Mouse (Mus musculus) megakaryocyte-erythroid progenitor cell, adult 5-6 weeks (primary cell): ENCODE measurements around the gene Styx. TPM values are rescaled to one million over a fixed set of nuclear protein-coding genes. Genes with fewer than 3 reads are reported as not detected.
"Not testable (repeated sequence)": the region's sequence is repeated elsewhere in the genome, so short reads cannot be mapped to it uniquely, and the experiment has no call there.

Source experiments
- ATAC-seq: replicated peaks from 2 replicates; pipeline ENCODE4 v1.8.0; 2016; ENCODE audit warnings: mild to moderate bottlenecking, inconsistent platforms; ENCODE audit not compliant: severe bottlenecking, poor library complexity, low FRiP score, low TSS enrichment
- total RNA-seq, 2 experiments: library from RNA; stranded (forward) in 1 of 2; stranded (reverse) in 1 of 2; fragments of 200-1000, 215-1000 nt in 1 of 2; fragments of >200 nt in 1 of 2; fragmentation: Nextera tagmentation in 1 of 2; gene quantifications; 2 replicates each; pipeline ENCODE4 v1.2.3; 2014 to 2017

The Styx gene
- total RNA-seq, 2 experiments from 2014 or later, result 29.3 to 48.4 TPM

- ATAC-seq, result no peak
These were observed 111.5 kb downstream of the Styx start for GRCm38 (mm10) chr14:45462374-45462773.

- ATAC-seq, result no peak
These were observed 112.1 kb downstream of the Styx start for GRCm38 (mm10) chr14:45462875-45463475.

DNA sequence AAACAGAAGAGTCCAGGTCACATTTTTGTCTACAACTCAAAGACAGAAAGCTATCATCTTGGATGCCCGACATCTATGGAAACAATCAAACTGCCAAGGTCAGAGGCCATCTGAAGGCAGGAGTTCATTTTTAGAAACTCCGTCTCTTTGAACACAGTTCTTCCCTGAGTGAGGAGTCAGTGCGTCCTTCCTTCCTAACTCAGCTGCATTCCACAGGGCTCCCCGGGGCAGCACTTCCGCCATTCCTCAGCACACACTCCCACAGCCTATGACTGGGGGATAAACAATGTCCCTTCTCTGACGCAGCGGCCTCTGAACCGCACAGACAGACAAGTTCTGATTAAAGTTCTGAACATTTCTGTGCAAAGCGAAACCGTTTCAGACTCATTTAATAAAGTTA, 112.7 kb downstream of the Styx start:
- ATAC-seq, result no peak

DNA sequence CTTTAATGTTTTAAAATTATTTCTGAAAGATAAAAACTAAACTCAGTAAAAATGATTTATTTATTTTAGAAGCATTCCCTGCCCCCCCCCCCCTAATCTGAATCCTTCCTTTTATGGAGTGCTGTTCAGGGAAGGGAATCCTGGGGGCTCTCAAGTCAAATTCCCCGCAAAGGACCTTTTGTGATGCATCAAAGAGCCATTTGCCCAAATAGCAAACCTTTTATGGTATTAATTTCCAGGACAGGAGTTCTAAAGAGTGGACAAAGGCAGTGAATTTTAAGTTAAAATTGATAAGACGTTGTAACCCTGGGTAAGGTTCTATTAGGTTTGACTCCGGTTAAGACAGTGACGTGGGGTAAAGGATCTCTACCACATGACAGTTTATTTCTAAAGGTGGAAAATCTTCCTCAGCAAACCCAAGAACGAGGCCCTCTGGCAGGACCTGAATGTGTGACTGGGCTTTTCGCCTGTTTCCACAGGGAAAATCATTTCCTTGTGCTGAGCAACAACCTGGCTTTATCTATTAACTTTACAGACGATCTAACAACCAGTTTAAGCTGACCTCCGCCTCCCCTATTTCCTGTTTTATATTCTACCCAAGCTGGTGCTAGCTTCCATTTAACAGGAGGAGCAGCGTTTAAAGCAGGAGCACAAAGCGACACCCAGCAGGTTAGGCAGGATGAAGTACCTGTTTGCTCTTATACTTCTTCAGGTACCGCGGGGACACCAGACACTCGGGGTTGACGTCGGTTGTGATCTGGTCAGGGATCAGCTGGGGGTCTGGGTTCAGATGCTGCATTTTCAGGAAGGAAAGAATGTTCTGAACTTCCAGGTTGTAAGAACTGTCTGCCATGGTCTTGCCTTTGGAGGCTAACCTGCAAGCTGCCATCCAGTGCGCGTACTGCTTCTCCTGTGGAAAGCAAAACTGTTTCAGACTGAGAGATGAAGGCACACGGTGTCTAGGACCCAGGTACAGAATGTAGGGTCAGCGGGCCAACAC, 113.4 kb downstream of the Styx start:
- ATAC-seq, result no peak

DNA sequence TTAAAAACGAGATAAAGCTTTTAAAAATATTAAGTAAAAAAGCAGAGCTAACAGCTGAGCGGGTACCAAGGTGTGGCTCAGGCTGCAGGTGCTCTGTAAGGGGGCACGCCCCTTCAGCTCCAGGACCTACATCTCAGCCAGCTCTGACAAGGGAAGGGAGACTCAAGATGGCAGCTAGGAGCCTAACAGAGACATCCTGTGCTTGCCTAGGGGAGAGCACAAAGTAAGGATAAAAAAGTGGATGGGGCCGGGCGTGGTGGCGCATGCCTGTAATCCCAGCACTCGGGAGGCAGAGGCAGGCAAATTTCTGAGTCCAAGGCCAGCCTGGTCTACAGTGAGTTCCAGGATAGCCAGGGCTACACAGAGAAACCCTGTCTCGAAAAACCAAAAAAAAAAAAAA, 115.5 kb downstream of the Styx start:
- not testable (repeated sequence) for ATAC-seq

- ATAC-seq, result 0 out of 2 replicates have a peak, but pooled peaks have one; percentile 57
These were observed 118.6 kb downstream of the Styx start for GRCm38 (mm10) chr14:45469446-45469845.

Other genes starting within 250 kb of the Styx start
- gene Gpr137c, start 131.4 kb upstream of the Styx start, total RNA-seq (2014; fragmentation: Nextera tagmentation), result 0.67 and 0.90 TPM in 2 replicates
- gene Gpr137c, start 131.4 kb upstream of the Styx start, total RNA-seq (2017), result 0.50 and 2.8 TPM in 2 replicates
- 1.4 and 2.4 TPM in 2 replicates for gene Txndc16, start 130.8 kb upstream of the Styx start, total RNA-seq (2014; fragmentation: Nextera tagmentation)
- gene Txndc16, start 130.8 kb upstream of the Styx start, total RNA-seq (2017), result 3.4 and 4.0 TPM in 2 replicates
- 30.3 and 31.8 TPM in 2 replicates for gene Ero1l, start 32.3 kb upstream of the Styx start, total RNA-seq (2014; fragmentation: Nextera tagmentation)
- gene Ero1l, start 32.3 kb upstream of the Styx start, total RNA-seq (2017), result 29.7 and 32.3 TPM in 2 replicates
- gene Psmc6, start 21.3 kb upstream of the Styx start, total RNA-seq (2014; fragmentation: Nextera tagmentation), result 152 and 178 TPM in 2 replicates
- 234 and 305 TPM in 2 replicates for gene Psmc6, start 21.3 kb upstream of the Styx start, total RNA-seq (2017)
- gene Gnpnat1, start 53.8 kb downstream of the Styx start, total RNA-seq (2014; fragmentation: Nextera tagmentation), result 11.8 and 21.3 TPM in 2 replicates
- gene Gnpnat1, start 53.8 kb downstream of the Styx start, total RNA-seq (2017), result 14.5 and 23.6 TPM in 2 replicates
- gene Fermt2, start 179.0 kb downstream of the Styx start, total RNA-seq (2014; fragmentation: Nextera tagmentation), result not detected in 2 replicates
- not detected in 2 replicates for gene Fermt2, start 179.0 kb downstream of the Styx start, total RNA-seq (2017)